Mouse (Mus musculus) kidney, adult 2 months (tissue): Measurements from ENCODE around the gene Capn15. TPM values are rescaled to one million over a fixed set of nuclear protein-coding genes. Genes with fewer than 3 reads are reported as not detected.

ENCODE experiments used
- DNase-seq: peaks from one replicate; pipeline ENCODE4 v3.0.0; 2021
- H3K27ac ChIP-seq: fragments of 200-500 bp; 2 replicates; pipeline ENCODE4 v1.5.1; 2012; ENCODE audit warnings: low read depth, low read length, control low read depth, inconsistent platforms; ENCODE audit not compliant: insufficient read depth
- H3K27me3 ChIP-seq: fragments of 200-500 bp; replicated peaks from 2 replicates; pipeline ENCODE4 v1.6.1; 2012; ENCODE audit warnings: mild to moderate bottlenecking, moderate library complexity, low read length, inconsistent platforms; ENCODE audit not compliant: control insufficient read depth, insufficient read depth
- H3K36me3 ChIP-seq: fragments of 200-500 bp; 2 replicates; pipeline ENCODE4 v1.6.1; 2012; ENCODE audit warnings: mild to moderate bottlenecking, moderate library complexity, low read length, inconsistent platforms; ENCODE audit not compliant: control insufficient read depth, insufficient read depth
- H3K4me1 ChIP-seq: fragments of 200-500 bp; 2 replicates; pipeline ENCODE4 v1.6.1; 2011; ENCODE audit warnings: low read length; ENCODE audit not compliant: control insufficient read depth, insufficient read depth
- H3K4me3 ChIP-seq: fragments of 200-500 bp; 2 replicates; pipeline ENCODE4 v1.5.1; 2011; ENCODE audit warnings: mild to moderate bottlenecking, low read depth, low read length, control low read depth; ENCODE audit not compliant: insufficient read depth
- CTCF ChIP-seq: fragments of 200-500 bp; conservative IDR thresholded peaks from 2 replicates; pipeline ENCODE4 v1.5.1; 2011; ENCODE audit warnings: low read depth, mild to moderate bottlenecking, control low read depth, low read length, moderate library complexity, mixed read lengths; ENCODE audit not compliant: insufficient read depth, insufficient read length
- POLR2A ChIP-seq: fragments of 200-500 bp; IDR thresholded peaks from one replicate; pipeline ENCODE4 v1.6.1; 2011; ENCODE audit warnings: low read depth, low read length, control low read depth
- WGBS: fragments of 180-500 bp; shearing (Covaris S2); methylation state at CpG from one replicate; pipeline ENCODE4 v1.1.7; 2018; 5-methylcytosine and 5-hydroxymethylcytosine counted together
- polyA plus RNA-seq: library from polyadenylated mRNA; depleted of rRNA; stranded (reverse); fragments of >200 nt; gene quantifications from 2 replicates; pipeline ENCODE4 v1.2.3, GENCODE M21; 2012

Capn15 gene
- polyA plus RNA-seq, 1 experiment = 24.0 TPM

DNA sequence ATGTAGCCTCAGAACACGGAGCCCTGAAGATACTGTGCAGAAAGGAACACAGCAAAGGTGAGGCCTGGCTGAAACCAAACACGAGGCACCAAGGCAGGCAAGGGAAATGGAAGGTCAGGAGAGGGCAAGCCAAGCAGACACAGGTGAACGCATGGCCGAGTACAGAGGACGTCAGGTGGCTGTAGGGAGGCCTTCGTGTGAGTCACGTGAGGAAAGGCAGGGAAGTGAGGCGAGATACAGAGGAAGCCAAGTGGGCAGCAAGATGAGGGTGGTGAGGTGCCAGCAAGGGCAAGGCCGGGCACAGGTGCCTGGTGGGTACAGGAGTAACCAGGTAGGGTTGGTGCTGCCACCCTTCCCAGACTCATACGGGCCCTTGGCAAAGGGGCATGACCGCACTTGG, 12.8 kb upstream of the Capn15 start:
- H3K27me3 ChIP-seq = no peaks in the 10 kb centered on the region
- no peak for DNase-seq
- H3K4me1 ChIP-seq = peaks cover 8% of the 10 kb centered on the region; the same call in 1 of the 2 replicates
- TF ChIP-seq CTCF = no peak
- TF ChIP-seq POLR2A = no peak
- WGBS = 43% methylated on average over 11 of the region's 11 CpGs
- peaks cover 8% of the 10 kb centered on the region; the same call in 1 of the 2 replicates for H3K36me3 ChIP-seq
- no peak overlapping the region for H3K4me3 ChIP-seq
- H3K27ac ChIP-seq = peak overlapping the region; percentile 49

DNA sequence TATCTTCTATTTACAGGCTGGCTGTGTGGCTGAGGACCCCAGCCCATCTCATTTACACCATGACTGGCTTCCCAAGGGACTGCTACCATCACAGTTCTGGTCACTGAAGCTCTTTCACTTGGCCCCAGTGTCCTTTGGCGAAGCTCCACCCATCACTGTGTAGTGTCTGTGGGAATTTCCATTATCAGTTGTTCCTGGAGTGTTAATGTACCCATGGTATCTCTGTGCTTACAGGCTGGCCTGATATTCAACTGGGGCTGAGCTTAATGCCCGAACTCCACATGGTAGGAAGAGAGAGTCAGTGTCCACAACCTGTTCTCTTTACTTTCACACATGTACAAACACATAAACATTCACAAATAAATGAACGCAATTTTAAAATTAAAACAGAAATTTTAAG, 7.9 kb upstream of the Capn15 start:
- TF ChIP-seq CTCF = no peak
- no peak for TF ChIP-seq POLR2A
- Histone ChIP-seq H3K4me3 (no peak overlapping the region), H3K27ac (no peak overlapping the region), H3K4me1 (peaks cover 5% of the 10 kb centered on the region; the same call in 1 of the 2 replicates), H3K36me3 (peaks cover 18% of the 10 kb centered on the region), H3K27me3 (no peaks in the 10 kb centered on the region)
- no peak for DNase-seq
- 93% methylated on average over 3 of the region's 3 CpGs for WGBS

DNA sequence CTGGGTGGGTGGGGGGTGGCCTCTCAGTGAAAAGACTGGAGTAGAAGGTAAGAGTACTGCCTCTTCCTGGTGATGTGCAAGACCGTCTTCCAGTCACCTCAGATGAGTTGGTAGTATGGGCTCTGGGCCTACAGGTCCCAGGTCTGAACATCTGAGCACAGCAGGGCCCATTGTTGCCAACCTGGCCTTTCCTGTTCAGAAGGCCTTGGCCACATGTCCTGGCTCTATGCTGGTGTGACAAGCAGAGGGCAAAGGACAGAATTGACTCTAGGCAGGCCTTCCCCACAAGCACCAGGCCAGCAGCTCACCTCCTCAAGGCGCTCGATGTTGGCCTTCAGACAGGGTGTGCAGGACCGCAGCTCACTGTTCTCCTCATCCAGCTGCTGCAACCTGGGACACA, 6.7 kb upstream of the Capn15 start:
- DNase-seq = no peak
- peaks cover 16% of the 10 kb centered on the region for H3K36me3 ChIP-seq
- H3K4me3 ChIP-seq = no peak overlapping the region
- H3K27me3 ChIP-seq = no peaks in the 10 kb centered on the region
- H3K4me1 ChIP-seq = no peaks in the 10 kb centered on the region
- WGBS = 81% methylated on average over 4 of the region's 4 CpGs
- H3K27ac ChIP-seq = no peak overlapping the region
- TF ChIP-seq CTCF (no peak), POLR2A (no peak)

DNA sequence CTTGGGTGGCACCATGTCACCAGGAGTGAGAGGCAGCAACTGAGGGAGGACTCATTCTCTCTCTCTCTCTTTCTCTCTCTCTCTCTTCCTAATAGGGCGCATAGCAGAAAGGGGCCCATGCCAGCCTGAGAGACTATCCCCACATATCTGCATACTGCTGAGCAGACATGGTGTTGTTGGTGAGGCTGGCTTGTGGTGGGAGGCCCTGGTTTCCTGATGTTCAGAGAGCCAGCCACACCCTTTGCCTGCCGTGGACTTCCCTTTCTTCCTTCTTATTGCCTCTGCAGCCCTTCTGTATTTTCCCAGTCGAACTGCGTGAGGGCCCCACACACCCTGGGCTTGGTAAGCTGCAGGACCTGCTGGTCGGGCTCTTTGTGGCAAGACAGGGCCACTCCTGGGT, 4.7 kb upstream of the Capn15 start:
- no peaks in the 10 kb centered on the region for H3K27me3 ChIP-seq
- TF ChIP-seq CTCF = no peak
- TF ChIP-seq POLR2A = no peak
- no peak for DNase-seq
- no peak overlapping the region for H3K27ac ChIP-seq
- no peaks in the 10 kb centered on the region for H3K4me1 ChIP-seq
- H3K36me3 ChIP-seq = peaks cover 14% of the 10 kb centered on the region
- 86% methylated on average over 5 of the region's 5 CpGs for WGBS
- no peak overlapping the region for H3K4me3 ChIP-seq

DNA sequence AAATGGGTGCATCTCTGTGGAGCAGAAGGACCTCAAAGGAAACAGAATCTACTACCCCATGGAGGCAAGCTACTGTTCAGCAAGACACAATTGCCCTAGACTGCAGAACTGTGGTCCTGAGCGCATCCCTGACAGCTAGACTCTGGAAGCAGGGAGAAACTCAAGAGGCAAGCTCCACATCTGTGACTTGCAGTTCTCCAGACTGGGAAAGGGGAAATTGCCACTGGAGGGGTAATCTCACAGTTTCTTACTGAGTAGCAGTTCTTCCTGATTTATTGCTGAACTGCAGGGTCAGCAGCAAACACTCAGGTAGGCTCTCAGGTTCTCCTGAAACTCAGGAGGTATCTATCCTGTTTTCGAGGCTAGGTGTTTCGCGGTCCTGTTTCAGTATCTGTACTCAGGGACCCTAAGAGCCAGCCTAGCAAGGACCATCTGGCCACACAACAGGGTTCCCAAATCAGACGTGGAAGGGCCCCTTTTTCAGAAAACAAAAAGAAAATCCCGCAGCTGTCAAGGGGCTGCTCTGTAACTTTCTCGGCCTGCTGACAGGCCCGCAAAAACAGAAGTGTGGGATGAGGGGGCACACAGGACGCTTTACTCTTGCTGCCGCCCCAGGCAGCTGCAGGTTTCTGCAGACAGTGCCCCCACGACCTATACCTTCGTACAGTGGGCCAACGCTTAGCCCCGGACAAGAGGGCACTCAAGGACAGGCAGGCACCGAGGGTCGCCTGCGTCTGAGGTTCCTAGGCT, 865 bp downstream of the Capn15 start:
- TF ChIP-seq CTCF = no peak
- no peak for TF ChIP-seq POLR2A
- WGBS = 6% methylated on average over 17 of the region's 17 CpGs
- peak; percentile 29 for DNase-seq
- peak overlapping the region; percentile 58 for H3K27ac ChIP-seq
- peaks cover 13% of the 10 kb centered on the region for H3K4me1 ChIP-seq
- H3K27me3 ChIP-seq = no peaks in the 10 kb centered on the region
- peaks cover 2% of the 10 kb centered on the region; the same call in 1 of the 2 replicates for H3K36me3 ChIP-seq
- H3K4me3 ChIP-seq = peak overlapping the region; percentile 83

DNA sequence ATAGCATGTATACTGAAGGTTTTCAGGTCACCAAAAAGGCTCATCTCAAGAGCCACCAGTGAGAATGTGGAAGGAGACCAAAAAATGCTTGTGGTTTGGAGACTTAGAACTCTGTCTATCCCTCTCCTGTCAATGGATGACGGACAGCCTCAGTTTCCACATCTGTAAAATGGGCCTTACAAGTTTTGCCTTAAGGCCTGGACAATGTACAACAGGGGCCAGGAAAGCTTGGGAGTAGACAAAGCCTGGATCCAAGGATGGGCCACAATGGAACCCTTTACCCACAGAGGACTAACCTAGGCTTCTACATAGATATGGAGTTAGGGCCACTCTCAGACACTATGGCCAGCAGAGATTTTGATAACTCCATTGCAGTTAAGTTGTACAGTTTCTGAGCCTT, 1.5 kb downstream of the Capn15 start:
- TF ChIP-seq CTCF = no peak
- TF ChIP-seq POLR2A = no peak
- no peak overlapping the region for H3K27ac ChIP-seq
- no peak overlapping the region for H3K4me3 ChIP-seq

DNA sequence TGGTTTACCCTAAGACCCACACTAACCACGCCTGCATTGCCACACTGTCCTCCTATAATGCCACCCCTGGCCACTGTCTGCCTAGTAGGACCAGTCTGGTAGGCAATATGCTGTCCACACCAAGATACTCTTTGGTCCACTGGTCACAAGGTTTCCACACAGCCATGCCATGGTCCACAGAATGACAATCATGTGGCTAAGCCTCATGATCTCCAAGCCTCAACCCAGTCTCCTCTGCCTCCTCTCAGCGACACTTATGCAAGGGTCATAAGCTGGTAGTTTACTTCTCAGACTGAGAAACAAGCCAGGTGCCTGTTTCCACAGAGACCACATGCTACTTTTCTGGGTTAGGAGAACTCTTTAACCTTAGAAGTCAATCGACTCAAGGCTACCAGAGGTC, 2.7 kb downstream of the Capn15 start:
- Histone ChIP-seq H3K4me1 (peaks cover 13% of the 10 kb centered on the region), H3K36me3 (no peaks in the 10 kb centered on the region), H3K27ac (no peak overlapping the region), H3K27me3 (no peaks in the 10 kb centered on the region), H3K4me3 (no peak overlapping the region)
- no peak for TF ChIP-seq POLR2A
- TF ChIP-seq CTCF = no peak
- no peak for DNase-seq
- 70% methylated on average over 3 of the region's 3 CpGs for WGBS

More for the DNA sequence above, 1.5 kb downstream of the Capn15 start:
- H3K4me1 ChIP-seq = peaks cover 13% of the 10 kb centered on the region
- H3K27me3 ChIP-seq = no peaks in the 10 kb centered on the region
- no peaks in the 10 kb centered on the region for H3K36me3 ChIP-seq
- no peak for DNase-seq
- WGBS = 96% methylated on average over 1 of the region's 1 CpGs
